Mouse (Mus musculus) lung, adult 2 months (tissue): Measurements from ENCODE around the gene Cdrt4.

Experiments used
- CTCF ChIP-seq: fragments of 200-500 bp; IDR thresholded peaks from 2 replicates; pipeline ENCODE4 v1.5.1; 2011; ENCODE audit warnings: mild to moderate bottlenecking, low read length, control low read depth; ENCODE audit not compliant: insufficient read depth
- POLR2A ChIP-seq: fragments of 200-500 bp; IDR thresholded peaks from 2 replicates; pipeline ENCODE4 v1.6.1; 2011; ENCODE audit warnings: low read depth, mild to moderate bottlenecking, control low read depth, low read length, borderline replicate concordance; ENCODE audit errors: extremely low read depth

DNA sequence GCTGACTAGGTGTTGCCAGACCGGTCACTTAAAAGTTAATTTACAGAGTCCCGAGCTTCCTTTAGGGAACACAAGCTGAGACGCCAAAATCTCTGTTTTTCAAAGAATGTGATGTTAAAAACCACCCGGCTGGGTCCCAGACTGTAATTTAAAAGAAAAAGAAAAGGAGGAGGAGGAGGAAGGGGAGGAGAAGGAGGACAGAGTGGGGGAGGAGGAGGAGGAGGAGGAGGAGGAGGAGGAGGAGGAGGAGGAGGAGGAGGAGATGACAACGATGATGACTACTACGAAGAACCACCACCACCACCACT, 30.3 kb upstream of the Cdrt4 start:
- TF ChIP-seq POLR2A (no peak), CTCF (no peak)
